Mouse (Mus musculus): ENCODE results near the gene Rpl38. TPM values are rescaled to one million over a fixed set of nuclear protein-coding genes. Genes with fewer than 3 reads are reported as not detected.
"Not testable (repeated sequence)": the region's sequence is repeated elsewhere in the genome, so short reads cannot be mapped to it uniquely, and the experiment has no call there.

Rpl38 gene
- polyA plus RNA-seq, 1 experiment from 2014 or later, result 598 TPM

GRCm38 (mm10) chr11:114673719-114674050 lies 5.4 kb downstream of the Rpl38 start:
- Histone ChIP-seq H3K4me1 (ENCODE audit: control insufficient read depth, low read depth, low read length) (peaks cover 29% of the 10 kb centered on the region), H3K36me3 (ENCODE audit: control insufficient read depth, insufficient read depth) (peaks cover 24% of the 10 kb centered on the region), H3K27me3 (ENCODE audit: control insufficient read depth, insufficient read depth, low read depth, low read length) (peaks cover 16% of the 10 kb centered on the region), H3K4me3 (ENCODE audit: low read depth, low read length) (no peak overlapping the region), H3K27ac (ENCODE audit: low read length) (no peak overlapping the region), H3K9ac (ENCODE audit: low read depth, low read length) (no peak overlapping the region), H3K9me3 (replicated peaks; ENCODE audit: control insufficient read depth, low read length) (no peaks in the 10 kb centered on the region), H3K4me2 (ENCODE audit: low read depth, low read length) (no peak overlapping the region)
- WGBS (ENCODE audit: insufficient replicate concordance), result 60% methylated on average over 2 of the region's 2 CpGs
- ATAC-seq (ENCODE audit: low read depth), result no peak

DNA sequence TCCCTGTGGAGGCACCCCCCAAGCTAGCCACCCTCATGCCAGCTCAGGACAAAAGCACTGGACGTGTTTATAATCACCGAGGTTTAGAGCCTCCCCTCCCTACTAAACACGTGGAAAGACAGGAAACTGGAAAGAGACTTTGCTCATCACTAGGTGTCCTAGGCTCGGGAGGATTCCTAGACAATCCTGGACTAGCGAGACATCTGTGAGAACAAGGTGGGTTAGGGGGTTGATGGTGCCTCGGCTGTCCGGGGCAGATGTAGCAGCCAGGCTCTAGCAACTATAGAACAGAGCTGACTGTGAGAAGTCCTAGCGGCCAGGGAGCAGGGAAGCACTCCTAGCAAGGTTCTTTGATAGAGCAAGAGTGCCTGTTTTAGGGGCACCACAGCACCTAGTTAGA lies 5.9 kb downstream of the Rpl38 start:
- H3K4me1 ChIP-seq (ENCODE audit: control insufficient read depth, low read depth, low read length), result peaks cover 29% of the 10 kb centered on the region
- H3K9me3 ChIP-seq (replicated peaks; ENCODE audit: control insufficient read depth, low read length), result no peaks in the 10 kb centered on the region
- no peak for ATAC-seq (ENCODE audit: low read depth)
- H3K4me3 ChIP-seq (ENCODE audit: low read depth, low read length), result no peak overlapping the region
- no peak overlapping the region for H3K9ac ChIP-seq (ENCODE audit: low read depth, low read length)
- H3K36me3 ChIP-seq (ENCODE audit: control insufficient read depth, insufficient read depth), result peaks cover 24% of the 10 kb centered on the region
- 49% methylated on average over 8 of the region's 8 CpGs for WGBS (ENCODE audit: insufficient replicate concordance)
- H3K4me2 ChIP-seq (ENCODE audit: low read depth, low read length), result no peak overlapping the region
- peaks cover 16% of the 10 kb centered on the region for H3K27me3 ChIP-seq (ENCODE audit: control insufficient read depth, insufficient read depth, low read depth, low read length)
- H3K27ac ChIP-seq (ENCODE audit: low read length), result no peak overlapping the region

- H3K27ac ChIP-seq (ENCODE audit: low read length); ATAC-seq (ENCODE audit: low read depth); H3K9ac ChIP-seq (ENCODE audit: low read depth, low read length); H3K9me3 ChIP-seq (replicated peaks; ENCODE audit: control insufficient read depth, low read length): not testable (repeated sequence)
- Histone ChIP-seq H3K27me3 (ENCODE audit: control insufficient read depth, insufficient read depth, low read depth, low read length) (peaks cover 16% of the 10 kb centered on the region), H3K4me2 (ENCODE audit: low read depth, low read length) (peak overlapping the region; percentile 87; the same call in 1 of the 2 replicates), H3K4me3 (ENCODE audit: low read depth, low read length) (peak overlapping the region; percentile 67), H3K36me3 (ENCODE audit: control insufficient read depth, insufficient read depth) (peaks cover 24% of the 10 kb centered on the region), H3K4me1 (ENCODE audit: control insufficient read depth, low read depth, low read length) (peaks cover 24% of the 10 kb centered on the region)
- WGBS (ENCODE audit: insufficient replicate concordance), result 77% methylated on average over 2 of the region's 3 CpGs
Observed at GRCm38 (mm10) chr11:114674796-114675195, 6.5 kb downstream of the Rpl38 start.

DNA sequence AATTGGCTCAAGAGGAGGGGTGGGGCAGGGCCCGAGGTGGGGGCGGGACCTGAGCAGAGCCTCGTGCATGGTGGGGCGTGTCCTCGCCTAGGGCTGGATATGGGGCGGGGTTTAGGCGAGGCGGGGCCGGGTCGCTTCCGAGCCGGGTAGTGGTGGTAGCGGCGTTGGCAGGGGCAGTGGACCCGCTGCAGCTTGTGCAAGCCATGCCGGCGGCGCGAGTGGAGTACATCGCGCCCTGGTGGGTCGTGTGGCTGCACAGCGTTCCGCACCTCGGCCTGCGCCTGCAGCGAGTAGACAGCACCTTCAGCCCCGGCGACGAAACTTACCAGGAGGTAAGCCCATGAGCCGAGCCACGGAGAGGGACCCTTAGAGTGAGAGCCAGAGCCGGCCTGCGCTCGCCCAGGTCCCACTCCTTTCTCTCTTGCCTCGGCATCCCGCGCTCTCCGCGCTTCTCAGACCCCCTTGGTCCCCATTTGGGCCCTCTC lies 7.1 kb downstream of the Rpl38 start, which contains the start of gene Ttyh2:
Ttyh2 (plus strand) TSS at position 91 of the 485 bp plus-strand sequence.
- peak; percentile 92 for ATAC-seq (ENCODE audit: low read depth)
- H3K9ac ChIP-seq (ENCODE audit: low read depth, low read length), result peak within 1 kb of the TSS; percentile 59
- peaks cover 24% of the 10 kb centered on the region for H3K36me3 ChIP-seq (ENCODE audit: control insufficient read depth, insufficient read depth)
- under 1% methylated on average over 36 of the region's 40 CpGs for WGBS (ENCODE audit: insufficient replicate concordance)
- H3K9me3 ChIP-seq (replicated peaks; ENCODE audit: control insufficient read depth, low read length), result no peaks in the 10 kb centered on the region
- peak within 1 kb of the TSS; percentile 39 for H3K27ac ChIP-seq (ENCODE audit: low read length)
- H3K4me2 ChIP-seq (ENCODE audit: low read depth, low read length), result peak within 1 kb of the TSS; percentile 87
- H3K4me1 ChIP-seq (ENCODE audit: control insufficient read depth, low read depth, low read length), result peaks cover 18% of the 10 kb centered on the region
- H3K27me3 ChIP-seq (ENCODE audit: control insufficient read depth, insufficient read depth, low read depth, low read length), result peaks cover 16% of the 10 kb centered on the region
- peak within 1 kb of the TSS; percentile 67 for H3K4me3 ChIP-seq (ENCODE audit: low read depth, low read length)

DNA sequence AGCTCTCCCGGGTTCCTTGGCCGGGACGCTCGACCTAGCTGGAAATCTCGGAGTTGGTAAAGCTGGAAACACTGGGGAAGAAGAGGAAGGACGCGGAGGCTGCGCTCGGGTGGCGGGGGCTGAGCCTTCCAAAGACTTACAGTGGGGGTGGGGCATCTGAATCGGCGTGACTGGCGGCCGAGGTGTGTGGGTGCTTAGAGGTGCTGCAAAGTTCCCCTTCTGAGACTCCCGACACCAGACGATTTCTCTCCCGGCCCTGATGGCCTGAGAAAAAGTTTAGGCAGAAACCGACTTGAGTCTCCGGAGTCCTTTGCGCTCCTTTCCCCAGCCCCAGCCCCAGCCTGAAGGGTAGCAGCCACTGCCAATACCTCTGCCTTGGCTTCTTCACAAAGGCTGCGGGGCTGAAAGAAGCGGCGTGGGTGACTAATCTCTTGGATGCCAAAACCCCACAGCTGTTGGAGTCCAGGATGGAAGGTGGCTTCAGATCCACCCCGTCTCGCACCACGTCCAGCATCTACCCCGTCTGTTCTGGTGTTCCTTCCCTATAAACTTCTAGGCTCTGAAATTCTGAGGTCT lies 7.6 kb downstream of the Rpl38 start:
- Histone ChIP-seq H3K4me1 (ENCODE audit: control insufficient read depth, low read depth, low read length) (peaks cover 14% of the 10 kb centered on the region), H3K27me3 (ENCODE audit: control insufficient read depth, insufficient read depth, low read depth, low read length) (peaks cover 16% of the 10 kb centered on the region), H3K9ac (ENCODE audit: low read depth, low read length) (peak overlapping the region; percentile 59), H3K36me3 (ENCODE audit: control insufficient read depth, insufficient read depth) (peaks cover 20% of the 10 kb centered on the region), H3K4me2 (ENCODE audit: low read depth, low read length) (peak overlapping the region; percentile 87), H3K27ac (ENCODE audit: low read length) (peak overlapping the region; percentile 39), H3K4me3 (ENCODE audit: low read depth, low read length) (peak overlapping the region; percentile 67), H3K9me3 (replicated peaks; ENCODE audit: control insufficient read depth, low read length) (no peaks in the 10 kb centered on the region)
- 1% methylated on average over 27 of the region's 27 CpGs for WGBS (ENCODE audit: insufficient replicate concordance)
- no peak for ATAC-seq (ENCODE audit: low read depth)

DNA sequence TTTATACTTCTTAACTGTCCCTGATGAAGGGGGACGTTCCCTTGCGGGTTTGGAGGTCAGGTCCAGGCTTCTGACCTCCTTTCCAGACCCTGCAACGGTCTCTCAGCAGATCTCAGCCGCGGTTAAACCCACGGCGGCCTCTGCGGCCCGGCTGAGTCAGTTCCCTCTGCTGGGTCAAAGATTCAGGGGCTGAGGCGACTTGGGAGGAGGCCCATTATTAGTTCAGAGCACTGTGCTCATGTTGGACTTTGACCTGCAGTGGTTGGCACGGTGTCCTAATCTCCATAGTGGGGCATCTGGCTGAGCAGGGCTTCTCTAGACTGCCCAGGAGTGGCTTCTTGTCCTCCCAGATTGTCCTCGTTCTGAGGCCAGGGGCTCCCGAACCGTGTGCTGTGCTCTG lies 8.1 kb downstream of the Rpl38 start:
- Histone ChIP-seq H3K4me3 (ENCODE audit: low read depth, low read length) (peak overlapping the region; percentile 67), H3K9me3 (replicated peaks; ENCODE audit: control insufficient read depth, low read length) (no peaks in the 10 kb centered on the region), H3K4me1 (ENCODE audit: control insufficient read depth, low read depth, low read length) (peaks cover 9% of the 10 kb centered on the region), H3K27ac (ENCODE audit: low read length) (no peak overlapping the region; the same call in 1 of the 2 replicates), H3K4me2 (ENCODE audit: low read depth, low read length) (peak overlapping the region; percentile 87), H3K36me3 (ENCODE audit: control insufficient read depth, insufficient read depth) (peaks cover 16% of the 10 kb centered on the region), H3K9ac (ENCODE audit: low read depth, low read length) (peak overlapping the region; percentile 59), H3K27me3 (ENCODE audit: control insufficient read depth, insufficient read depth, low read depth, low read length) (peaks cover 16% of the 10 kb centered on the region)
- 4% methylated on average over 14 of the region's 14 CpGs for WGBS (ENCODE audit: insufficient replicate concordance)
- ATAC-seq (ENCODE audit: low read depth), result no peak

DNA sequence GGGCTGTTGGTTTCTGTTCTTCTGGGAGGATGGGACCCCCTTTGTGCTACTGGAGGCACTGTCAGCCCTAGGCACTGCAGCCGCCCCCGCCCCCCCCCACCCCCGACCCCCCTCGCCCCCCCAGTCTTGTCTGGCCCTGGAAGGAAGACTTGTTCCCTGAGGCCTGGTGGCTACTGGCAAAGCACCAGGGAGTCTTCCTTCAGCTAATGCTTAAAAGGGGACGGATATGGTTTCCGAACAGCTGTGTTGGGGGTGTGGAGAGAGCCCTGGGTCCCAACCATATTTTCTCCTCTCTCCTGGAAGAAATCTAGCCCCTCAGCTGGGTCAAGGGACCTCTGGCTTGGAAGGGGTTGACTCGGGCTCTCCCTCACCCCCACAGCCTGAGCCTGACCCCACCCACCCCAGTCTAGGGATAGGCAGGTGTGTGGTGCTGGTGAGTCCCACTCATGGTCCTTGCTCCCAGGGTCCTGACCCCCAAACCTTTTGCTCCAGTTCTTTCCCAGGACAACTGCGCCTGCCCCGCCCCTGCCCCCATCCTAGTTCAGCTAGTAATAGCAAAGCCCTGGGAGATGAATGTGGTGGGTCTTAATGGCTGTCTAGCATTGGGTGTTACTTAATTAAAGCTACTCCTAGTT lies 8.7 kb downstream of the Rpl38 start:
- H3K4me1 ChIP-seq (ENCODE audit: control insufficient read depth, low read depth, low read length), result peaks cover 9% of the 10 kb centered on the region
- H3K4me2 ChIP-seq (ENCODE audit: low read depth, low read length), result peak overlapping the region; percentile 87
- WGBS (ENCODE audit: insufficient replicate concordance), result 39% methylated on average over 9 of the region's 9 CpGs
- peaks cover 11% of the 10 kb centered on the region for H3K36me3 ChIP-seq (ENCODE audit: control insufficient read depth, insufficient read depth)
- peaks cover 16% of the 10 kb centered on the region for H3K27me3 ChIP-seq (ENCODE audit: control insufficient read depth, insufficient read depth, low read depth, low read length)
- H3K27ac ChIP-seq (ENCODE audit: low read length), result no peak overlapping the region
- H3K9ac ChIP-seq (ENCODE audit: low read depth, low read length), result no peak overlapping the region
- no peak overlapping the region; the same call in 1 of the 2 replicates for H3K4me3 ChIP-seq (ENCODE audit: low read depth, low read length)
- no peak for ATAC-seq (ENCODE audit: low read depth)
- no peaks in the 10 kb centered on the region for H3K9me3 ChIP-seq (replicated peaks; ENCODE audit: control insufficient read depth, low read length)

- 0 out of 2 replicates have a peak overlapping the region, but pooled peaks have one; percentile 3 for H3K27ac ChIP-seq (ENCODE audit: low read length)
- H3K4me1 ChIP-seq (ENCODE audit: control insufficient read depth, low read depth, low read length), result peaks cover 13% of the 10 kb centered on the region
- H3K9ac ChIP-seq (ENCODE audit: low read depth, low read length), result no peak overlapping the region
- no peaks in the 10 kb centered on the region for H3K36me3 ChIP-seq (ENCODE audit: control insufficient read depth, insufficient read depth)
- WGBS (ENCODE audit: insufficient replicate concordance), result 35% methylated on average over 8 of the region's 8 CpGs
- H3K9me3 ChIP-seq (replicated peaks; ENCODE audit: control insufficient read depth, low read length), result no peaks in the 10 kb centered on the region
- H3K4me2 ChIP-seq (ENCODE audit: low read depth, low read length), result no peak overlapping the region
- H3K4me3 ChIP-seq (ENCODE audit: low read depth, low read length), result no peak overlapping the region
- peaks cover 16% of the 10 kb centered on the region for H3K27me3 ChIP-seq (ENCODE audit: control insufficient read depth, insufficient read depth, low read depth, low read length)
- ATAC-seq (ENCODE audit: low read depth), result no peak
Observed at GRCm38 (mm10) chr11:114679582-114679981, 11.3 kb downstream of the Rpl38 start.

GRCm38 (mm10) chr11:114680291-114680690 lies 12.0 kb downstream of the Rpl38 start:
- Histone ChIP-seq H3K9ac (ENCODE audit: low read depth, low read length) (no peak overlapping the region), H3K9me3 (replicated peaks; ENCODE audit: control insufficient read depth, low read length) (no peaks in the 10 kb centered on the region), H3K27me3 (ENCODE audit: control insufficient read depth, insufficient read depth, low read depth, low read length) (peaks cover 16% of the 10 kb centered on the region), H3K27ac (ENCODE audit: low read length) (no peak overlapping the region), H3K36me3 (ENCODE audit: control insufficient read depth, insufficient read depth) (no peaks in the 10 kb centered on the region), H3K4me2 (ENCODE audit: low read depth, low read length) (no peak overlapping the region), H3K4me1 (ENCODE audit: control insufficient read depth, low read depth, low read length) (peaks cover 14% of the 10 kb centered on the region), H3K4me3 (ENCODE audit: low read depth, low read length) (no peak overlapping the region)
- 61% methylated on average over 10 of the region's 10 CpGs for WGBS (ENCODE audit: insufficient replicate concordance)
- ATAC-seq (ENCODE audit: low read depth), result no peak
